Mouse (Mus musculus) heart, postnatal 0 days (tissue): ENCODE measurements around the gene Tmem174.

Experiments
- CTCF ChIP-seq: IDR thresholded peaks from 2 replicates; pipeline ENCODE4 v1.5.1; 2016; ENCODE audit warnings: antibody characterized with exemption, control low read depth, low read depth
- EP300 ChIP-seq: IDR thresholded peaks from 2 replicates; pipeline ENCODE4 v1.6.1; 2016; ENCODE audit warnings: antibody characterized with exemption, low read depth

GRCm38 (mm10) chr13:98588951-98589501 is 48.2 kb downstream of the Tmem174 start:
- peak; percentile 94 for TF ChIP-seq CTCF
- TF ChIP-seq EP300: no peak
